Mouse (Mus musculus): ENCODE measurements around the gene 3110082I17Rik.

Gene 3110082I17Rik

DNA sequence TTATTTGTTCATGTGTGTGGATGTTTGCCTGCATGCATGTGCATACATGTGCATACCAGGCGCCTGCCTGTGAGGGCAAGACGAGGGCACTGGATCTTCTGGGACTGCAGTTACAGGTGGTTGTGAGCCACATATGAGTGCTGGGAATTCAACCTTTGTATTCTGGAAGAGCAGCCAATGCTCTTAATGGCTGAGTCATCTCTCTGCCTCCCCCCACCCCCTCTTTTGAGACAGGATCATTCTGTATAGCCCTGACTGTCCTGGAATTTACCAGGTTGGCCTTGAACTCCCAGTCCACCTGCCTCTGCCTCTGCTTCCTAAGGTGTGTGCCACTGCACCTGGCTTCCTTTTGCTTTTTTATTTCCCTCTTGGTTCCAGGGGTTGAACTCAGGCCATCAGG, 85.5 kb downstream of the 3110082I17Rik start:
- no peak for DNase-seq

DNA sequence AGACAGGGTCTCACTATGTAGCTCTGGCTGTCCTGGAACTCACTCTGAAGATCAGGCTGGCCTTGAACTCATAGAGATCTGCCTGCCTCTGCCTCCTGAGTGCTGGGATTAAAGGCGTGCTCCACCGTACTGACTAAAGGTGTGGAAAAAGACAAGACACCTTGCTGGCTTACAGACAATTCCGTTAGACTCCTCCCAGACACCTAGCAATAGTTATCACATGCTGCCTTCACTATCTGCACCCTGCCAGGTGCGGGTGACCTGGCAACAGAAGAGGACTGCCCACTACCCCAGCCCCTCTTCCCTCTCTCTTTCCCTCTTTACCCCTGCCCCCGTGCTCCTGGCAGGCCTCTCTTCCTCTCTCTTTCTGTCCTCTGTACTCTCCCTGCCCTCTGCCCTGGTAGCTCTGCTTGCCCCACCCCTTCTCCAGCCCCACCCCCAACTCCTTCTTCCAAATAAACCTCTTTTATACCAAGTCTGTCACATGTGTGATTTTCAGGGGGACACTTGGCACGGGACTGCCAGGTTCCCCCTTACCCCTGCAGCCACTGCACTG, 86.4 kb downstream of the 3110082I17Rik start:
- DNase-seq, result no peak

- DNase-seq, result no peak
These were observed 87.2 kb downstream of the 3110082I17Rik start for GRCm38 (mm10) chr5:139373126-139373525.

DNA sequence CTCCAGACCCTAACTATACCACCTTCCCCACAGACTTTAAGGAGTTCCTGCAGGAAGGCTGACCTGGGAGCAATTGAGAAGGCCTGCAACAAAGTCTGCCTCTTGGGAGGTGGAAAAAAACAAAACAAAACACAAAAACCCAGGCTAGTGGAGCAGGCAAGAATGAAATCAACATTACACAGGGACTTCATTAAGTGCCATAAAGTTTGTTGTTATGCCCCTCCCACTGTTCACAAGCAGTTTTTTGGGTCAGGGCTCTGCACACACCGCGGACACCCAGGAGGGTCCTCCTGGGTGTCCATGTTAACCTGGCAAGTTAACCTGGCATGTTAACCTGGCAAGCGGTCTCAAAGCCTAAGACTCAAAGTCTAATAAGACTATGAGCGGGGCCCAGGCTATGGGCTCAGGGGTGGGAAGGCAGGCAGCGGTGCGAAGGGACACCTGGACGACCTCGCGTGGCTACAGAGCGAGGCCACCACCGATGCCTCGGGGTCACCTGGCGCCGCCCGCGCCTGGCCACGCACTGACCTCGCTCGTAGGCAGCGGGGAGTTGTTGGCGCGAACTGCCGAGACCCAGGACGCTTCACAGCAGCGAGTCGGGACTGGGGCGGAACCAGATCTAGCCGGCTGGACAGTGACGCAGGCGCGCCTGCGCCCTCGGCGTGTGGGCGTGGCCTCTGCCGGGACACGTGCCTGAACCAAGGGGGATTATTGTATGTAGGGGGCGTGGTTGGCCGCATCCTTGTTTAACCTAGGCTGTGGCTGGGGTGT, 88.5 kb downstream of the 3110082I17Rik start:
- DNase-seq, result peak; percentile 86

DNA sequence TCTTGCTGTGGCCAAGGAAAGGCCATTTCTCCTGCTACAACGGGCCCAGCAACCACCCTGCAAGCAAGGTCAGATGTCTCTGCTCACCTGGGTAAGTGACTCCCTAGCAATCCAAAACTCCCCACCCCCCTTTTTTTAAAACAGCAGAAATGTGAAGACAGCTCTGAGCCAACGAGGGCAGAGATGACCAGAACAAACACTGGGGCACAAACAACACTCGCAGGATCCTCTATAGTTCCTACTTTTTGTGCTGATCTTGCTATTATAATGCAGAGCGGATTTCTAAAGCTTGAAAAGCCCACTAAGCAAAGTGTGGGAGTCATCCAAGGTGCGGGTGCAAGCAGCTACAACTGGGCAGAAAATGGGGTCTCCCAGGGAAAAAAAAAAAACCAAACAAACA, 89.2 kb downstream of the 3110082I17Rik start:
- DNase-seq, result no peak

- no peak for DNase-seq
These were observed 90.0 kb downstream of the 3110082I17Rik start for GRCm38 (mm10) chr5:139370336-139370735.

- DNase-seq, result no peak
These were observed 91.5 kb downstream of the 3110082I17Rik start for GRCm38 (mm10) chr5:139368638-139369320.

- DNase-seq, result no peak
These were observed 92.4 kb downstream of the 3110082I17Rik start for GRCm38 (mm10) chr5:139367884-139368458.

DNA sequence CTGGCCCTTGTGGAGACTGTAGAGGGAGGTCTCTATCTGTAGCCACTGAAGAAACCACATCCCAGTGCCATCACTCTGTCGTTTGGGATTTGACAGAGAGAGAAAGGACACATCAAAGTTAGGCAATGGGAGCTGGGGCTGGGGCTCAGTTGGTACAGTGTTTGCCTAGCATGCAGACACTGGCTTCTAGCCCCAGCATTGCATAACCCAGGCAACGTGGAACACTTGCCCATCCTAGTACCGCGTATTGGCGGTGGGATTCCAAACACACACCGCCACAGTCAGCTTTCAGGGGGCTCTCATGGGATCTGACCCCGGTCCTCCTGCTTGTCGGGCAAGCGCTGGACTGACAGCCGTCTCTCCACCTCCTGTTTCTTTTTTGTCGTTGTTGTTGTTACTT, 93.8 kb downstream of the 3110082I17Rik start:
- no peak for DNase-seq

- no peak for DNase-seq
These were observed 94.5 kb downstream of the 3110082I17Rik start for GRCm38 (mm10) chr5:139365827-139366226.

- DNase-seq, result no peak
These were observed 95.3 kb downstream of the 3110082I17Rik start for GRCm38 (mm10) chr5:139364911-139365571.

DNA sequence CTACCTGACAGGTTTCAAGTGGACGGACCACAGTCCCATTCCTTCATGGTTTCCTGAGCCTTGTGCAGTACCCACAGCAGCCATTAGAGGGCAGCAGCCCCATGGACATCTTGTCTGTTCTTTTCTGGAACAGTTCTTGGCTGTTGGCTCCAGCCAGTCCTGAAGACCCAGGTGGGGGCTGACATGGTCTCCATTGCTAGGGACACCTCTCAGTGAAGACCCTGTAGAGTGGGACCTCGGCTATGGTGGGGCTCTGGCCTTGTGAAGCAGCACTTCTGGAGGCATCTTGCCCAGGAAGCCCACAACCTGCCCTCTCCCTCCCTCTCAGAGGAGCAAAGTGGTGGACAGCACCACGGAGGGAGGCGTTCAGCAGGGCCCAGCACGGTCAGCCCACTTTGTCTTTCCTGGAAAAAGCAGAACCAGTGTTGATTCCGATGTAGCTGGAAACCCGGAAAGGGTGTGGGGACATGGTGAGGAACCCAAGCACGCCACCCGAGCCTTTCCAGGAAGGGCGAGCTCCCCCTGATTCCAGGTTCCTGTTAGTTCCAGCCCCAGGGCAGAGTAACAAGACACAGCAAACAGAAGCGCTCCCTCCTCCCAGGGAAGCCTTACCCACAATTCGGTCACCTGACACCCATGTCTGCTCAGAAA, 95.9 kb downstream of the 3110082I17Rik start:
- peak; percentile 93 for DNase-seq

GRCm38 (mm10) chr5:139363858-139364257, 96.5 kb downstream of the 3110082I17Rik start:
- no peak for DNase-seq

- DNase-seq, result no peak
These were observed 101.1 kb downstream of the 3110082I17Rik start for GRCm38 (mm10) chr5:139359244-139359643.

DNA sequence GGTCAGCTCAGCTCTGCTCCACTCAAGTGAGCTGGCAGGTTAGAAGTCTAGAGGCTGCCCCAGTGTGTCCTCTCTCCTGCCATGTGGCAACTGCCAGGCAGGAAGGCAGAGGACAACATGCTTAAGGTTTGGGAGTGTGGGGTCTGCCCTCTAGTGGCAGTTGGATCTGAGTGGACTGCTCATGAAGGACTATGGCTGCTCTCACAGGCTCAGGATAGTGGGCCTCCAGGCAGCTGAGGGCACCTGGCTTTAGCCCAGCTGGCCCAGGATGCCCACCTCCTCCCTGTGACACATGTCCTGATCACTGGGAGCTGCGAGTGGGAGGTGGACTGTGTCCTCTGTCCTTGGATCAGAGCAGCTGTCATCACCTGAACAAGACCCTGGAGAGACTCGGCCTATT, 101.7 kb downstream of the 3110082I17Rik start:
- DNase-seq, result no peak

GRCm38 (mm10) chr5:139355235-139355772, 105.0 kb downstream of the 3110082I17Rik start:
- peak; percentile 90 for DNase-seq

- DNase-seq, result no peak
These were observed 106.4 kb downstream of the 3110082I17Rik start for GRCm38 (mm10) chr5:139353946-139354345.

- no peak for DNase-seq
These were observed 106.8 kb downstream of the 3110082I17Rik start for GRCm38 (mm10) chr5:139353496-139353895.

- DNase-seq, result no peak
These were observed 108.0 kb downstream of the 3110082I17Rik start, which contains the start of gene Cyp2w1 for GRCm38 (mm10) chr5:139352317-139352716. Gene Cyp2w1 (plus strand): TSS chr5:139352617.

DNA sequence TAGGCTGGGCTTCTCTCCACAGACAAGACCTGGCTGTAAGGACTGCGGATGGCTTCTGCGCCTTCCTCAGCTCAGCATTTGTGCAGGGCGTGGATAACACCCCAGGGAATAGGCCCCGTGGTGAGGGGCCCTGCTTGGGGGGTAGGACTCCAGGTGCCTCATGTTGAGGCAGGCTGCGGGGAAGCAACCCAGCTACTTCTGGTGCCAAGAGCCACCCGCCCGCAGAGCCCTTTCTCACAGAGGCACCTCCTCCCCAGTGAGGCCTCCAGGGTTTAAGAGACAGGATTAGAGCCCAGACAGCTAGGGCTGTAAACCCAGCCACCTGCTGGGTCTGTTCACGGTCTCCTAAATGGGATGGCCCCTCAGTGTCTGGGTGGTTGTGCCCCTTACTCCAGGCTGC, 108.7 kb downstream of the 3110082I17Rik start:
- DNase-seq, result no peak

DNA sequence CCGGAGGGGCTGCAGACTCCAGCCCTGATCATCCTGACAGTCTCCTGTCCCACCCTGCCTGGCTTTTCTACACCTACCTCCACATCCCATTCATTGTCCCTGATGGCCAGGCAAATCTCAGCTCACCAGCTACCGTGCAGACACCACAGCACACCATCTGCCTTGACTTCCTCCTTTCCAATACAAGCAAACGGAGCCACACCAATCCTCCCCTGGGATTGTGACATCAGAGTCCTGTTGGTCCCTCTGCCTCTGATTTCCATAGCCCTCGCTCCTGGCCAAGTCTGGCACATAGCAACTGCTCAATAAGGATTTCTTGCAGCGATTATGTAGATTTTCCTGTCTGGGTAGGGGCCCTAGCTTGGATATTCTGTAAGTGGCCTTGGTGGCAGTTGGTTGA, 109.2 kb downstream of the 3110082I17Rik start, which contains the start of gene Cox19:
Cox19 (minus strand) TSS at position 285 of the 400 bp plus-strand sequence.
- DNase-seq, result no peak

DNA sequence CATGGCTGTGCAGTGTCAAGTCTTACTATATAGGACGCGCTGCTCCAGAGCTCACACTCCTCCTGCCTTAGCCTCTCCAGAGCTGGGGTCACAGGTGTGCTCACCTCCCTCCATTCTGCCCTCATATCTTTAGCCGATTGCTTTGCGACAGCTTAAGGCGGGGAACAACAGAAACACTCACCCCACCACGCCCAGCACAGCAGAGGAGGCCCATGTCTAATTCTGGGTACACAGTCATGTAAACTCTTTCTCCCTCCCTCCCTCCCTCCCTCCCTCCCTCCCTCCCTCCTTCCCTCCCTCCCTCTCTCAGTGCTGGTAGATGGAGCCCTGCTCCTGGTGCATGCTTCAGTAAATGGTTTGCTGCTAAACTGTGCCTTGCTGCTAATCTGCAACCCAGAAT, 110.6 kb downstream of the 3110082I17Rik start:
- DNase-seq, result no peak

All from cerebellum, adult 9-10 months (tissue).